ENCODE assay signal across 10 mouse cellular contexts in genomic region chr4:129081512-129081911, GRCm38 (mm10). TPM values are rescaled to one million over a fixed set of nuclear protein-coding genes. Genes with fewer than 3 reads are reported as not detected.
A peak's percentile ranks its signal among the peaks of the same experiment; 100 is the strongest.
DNase-seq lines count a peak whose midpoint lies in the region; ATAC-seq lines count a peak whose summit lies in the region.
"Had no signal": no experiment of that assay in that cellular context is flagged by ENCODE, and none has a peak within 500 bp of the region (broad histone marks: within the 10 kb centered on the region; RNA-seq: fewer than 3 reads in every experiment).

No protein-coding gene starts in this region.

- ATAC-seq in forebrain, embryonic 16.5 days, result peak; percentile 23; the same call in 1 of the 2 replicates
- ATAC-seq in forebrain, embryonic 12.5 days (ENCODE audit: low FRiP score), result no peak
- ATAC-seq in neural tube, embryonic 13.5 days (ENCODE audit: low read depth), result no peak
- ATAC-seq in midbrain, embryonic 13.5 days, result no peak

- H3K9me3 ChIP-seq in forebrain, embryonic 16.5 days (ENCODE audit: control insufficient read depth, low read length), result 0 out of 2 replicates have a peak, but pooled peaks cover 3% of the 10 kb centered on the region
- no peaks in the 10 kb centered on the region for H3K9me3 ChIP-seq in forebrain, embryonic 12.5 days
- no peaks in the 10 kb centered on the region for H3K9me3 ChIP-seq in neural tube, embryonic 13.5 days
- H3K9me3 ChIP-seq in midbrain, embryonic 13.5 days, result no peaks in the 10 kb centered on the region
- H3K9me3 ChIP-seq: limb, embryonic 12.5 days had no signal

- intact Hi-C loops in left cerebral cortex, postnatal 14 days (cut with DNase I), result no loop called here

- WGBS in forebrain, embryonic 16.5 days, result 64% methylated on average over 6 of the region's 6 CpGs
- 74% methylated on average over 6 of the region's 6 CpGs for WGBS in forebrain, embryonic 12.5 days
- 50% methylated on average over 6 of the region's 6 CpGs for WGBS in neural tube, embryonic 13.5 days
- 80% methylated on average over 6 of the region's 6 CpGs for WGBS in midbrain, embryonic 13.5 days

- peak; percentile 44 to 65 for DNase-seq in left cerebral cortex, postnatal 14 days (ENCODE audit: low spot score in 2 of 2)
- no peak for DNase-seq in left cerebral cortex, adult 11 months (ENCODE audit: low spot score)
- DNase-seq in brain, adult 2 months (ENCODE audit: low read depth, low spot score), result peak; percentile 84
- no peak for DNase-seq in spleen, postnatal 36 days (ENCODE audit: low spot score in 2 of 2)

- no peaks in the 10 kb centered on the region for H3K27me3 ChIP-seq in forebrain, embryonic 16.5 days (replicated peaks; ENCODE audit: control insufficient read depth, insufficient read depth, low read length)
- H3K27me3 ChIP-seq in forebrain, embryonic 12.5 days, result 0 out of 2 replicates have a peak, but pooled peaks cover 3% of the 10 kb centered on the region
- no peaks in the 10 kb centered on the region for H3K27me3 ChIP-seq in neural tube, embryonic 13.5 days
- no peaks in the 10 kb centered on the region for H3K27me3 ChIP-seq in midbrain, embryonic 13.5 days
- H3K27me3 ChIP-seq: limb, embryonic 12.5 days had no signal

- H3K9ac ChIP-seq in forebrain, embryonic 16.5 days (replicated peaks; ENCODE audit: low read depth, low read length), result no peak overlapping the region
- H3K9ac ChIP-seq in forebrain, embryonic 12.5 days, result no peak overlapping the region
- H3K9ac ChIP-seq in neural tube, embryonic 13.5 days, result 0 out of 2 replicates have a peak overlapping the region, but pooled peaks have one; percentile 19
- no peak overlapping the region for H3K9ac ChIP-seq in midbrain, embryonic 13.5 days (replicated peaks)
- H3K9ac ChIP-seq: limb, embryonic 12.5 days had no signal

- no peak overlapping the region for H3K27ac ChIP-seq in forebrain, embryonic 16.5 days (ENCODE audit: low read length)
- H3K27ac ChIP-seq in forebrain, embryonic 12.5 days, result no peak overlapping the region
- H3K27ac ChIP-seq in neural tube, embryonic 13.5 days (replicated peaks), result peak overlapping the region; percentile 46; the same call in 1 of the 2 replicates
- no peak overlapping the region for H3K27ac ChIP-seq in midbrain, embryonic 13.5 days
- H3K27ac ChIP-seq: limb, embryonic 12.5 days had no signal

- H3K36me3 ChIP-seq in forebrain, embryonic 16.5 days (ENCODE audit: control insufficient read depth, insufficient read depth), result peaks cover 39% of the 10 kb centered on the region
- H3K36me3 ChIP-seq in forebrain, embryonic 12.5 days (replicated peaks), result peaks cover 69% of the 10 kb centered on the region
- peaks cover 88% of the 10 kb centered on the region for H3K36me3 ChIP-seq in neural tube, embryonic 13.5 days
- H3K36me3 ChIP-seq in midbrain, embryonic 13.5 days, result peaks cover 80% of the 10 kb centered on the region

- no peak overlapping the region for H3K4me3 ChIP-seq in forebrain, embryonic 16.5 days (replicated peaks; ENCODE audit: low read length)
- H3K4me3 ChIP-seq in forebrain, embryonic 12.5 days (replicated peaks), result no peak overlapping the region
- no peak overlapping the region for H3K4me3 ChIP-seq in neural tube, embryonic 13.5 days
- no peak overlapping the region for H3K4me3 ChIP-seq in midbrain, embryonic 13.5 days (replicated peaks)
- H3K4me3 ChIP-seq: erythroblast, embryonic 14.5 days; limb, embryonic 12.5 days had no signal

- 0 out of 2 replicates have a peak, but pooled peaks cover 2% of the 10 kb centered on the region for H3K4me1 ChIP-seq in forebrain, embryonic 16.5 days (replicated peaks; ENCODE audit: control insufficient read depth, insufficient read depth, low read length)
- no peaks in the 10 kb centered on the region for H3K4me1 ChIP-seq in forebrain, embryonic 12.5 days
- H3K4me1 ChIP-seq in neural tube, embryonic 13.5 days (replicated peaks), result peaks cover 16% of the 10 kb centered on the region
- no peaks in the 10 kb centered on the region for H3K4me1 ChIP-seq in midbrain, embryonic 13.5 days (replicated peaks)
- H3K4me1 ChIP-seq: limb, embryonic 12.5 days had no signal

- no peak overlapping the region for H3K4me2 ChIP-seq in forebrain, embryonic 16.5 days (ENCODE audit: low read length)
- H3K4me2 ChIP-seq in forebrain, embryonic 12.5 days, result no peak overlapping the region
- no peak overlapping the region for H3K4me2 ChIP-seq in neural tube, embryonic 13.5 days
- no peak overlapping the region for H3K4me2 ChIP-seq in midbrain, embryonic 13.5 days (replicated peaks)
- H3K4me2 ChIP-seq: limb, embryonic 12.5 days had no signal

RNA-seq across cellular contexts. Expression of gene Rnf19b, which starts 23.4 kb away (rescaled TPM):
- 21.0 and 26.5 TPM in 2 replicates for polyA plus RNA-seq in forebrain, embryonic 16.5 days (2015; fragmentation: Nextera tagmentation; extraction: Ambion mirVana)
- 14.3 and 15.6 TPM in 2 replicates for polyA plus RNA-seq in forebrain, embryonic 12.5 days (2016; fragmentation: Nextera tagmentation; extraction: Ambion mirVana)
- total RNA-seq in left cerebral cortex, postnatal 14 days (2021), result 10 to 100 TPM; 60.8 to 63.5 TPM
- 22.4 and 25.7 TPM in 2 replicates for polyA plus RNA-seq in neural tube, embryonic 13.5 days (2015; fragmentation: Nextera tagmentation; extraction: Ambion mirVana)
- polyA plus RNA-seq in midbrain, embryonic 13.5 days (2015; fragmentation: Nextera tagmentation; extraction: Ambion mirVana), result 21.5 and 22.1 TPM in 2 replicates

RNA-seq across cellular contexts. Expression of gene Tmem54, which starts 23.8 kb away (rescaled TPM):
- polyA plus RNA-seq in forebrain, embryonic 16.5 days (2015; fragmentation: Nextera tagmentation; extraction: Ambion mirVana), result not detected in 2 replicates
- polyA plus RNA-seq in forebrain, embryonic 12.5 days (2016; fragmentation: Nextera tagmentation; extraction: Ambion mirVana), result 0.54 and 1.9 TPM in 2 replicates
- total RNA-seq in left cerebral cortex, postnatal 14 days (2021), result not detected
- polyA plus RNA-seq in neural tube, embryonic 13.5 days (2015; fragmentation: Nextera tagmentation; extraction: Ambion mirVana), result 0.39 TPM in 1 of 2 replicates, not detected in the other
- polyA plus RNA-seq in midbrain, embryonic 13.5 days (2015; fragmentation: Nextera tagmentation; extraction: Ambion mirVana), result not detected in 2 replicates
- polyA plus RNA-seq: erythroblast, embryonic 14.5 days had no signal

RNA-seq across cellular contexts. Expression of gene Hpca, which starts 40.3 kb away (rescaled TPM):
- 57.9 and 63.4 TPM in 2 replicates for polyA plus RNA-seq in forebrain, embryonic 16.5 days (2015; fragmentation: Nextera tagmentation; extraction: Ambion mirVana)
- polyA plus RNA-seq in forebrain, embryonic 12.5 days (2016; fragmentation: Nextera tagmentation; extraction: Ambion mirVana), result 6.0 and 6.4 TPM in 2 replicates
- total RNA-seq in left cerebral cortex, postnatal 14 days (2021), result 100 to 1,000 TPM; 562 to 615 TPM
- polyA plus RNA-seq in neural tube, embryonic 13.5 days (2015; fragmentation: Nextera tagmentation; extraction: Ambion mirVana), result 50.3 and 55.8 TPM in 2 replicates
- 17.1 and 17.9 TPM in 2 replicates for polyA plus RNA-seq in midbrain, embryonic 13.5 days (2015; fragmentation: Nextera tagmentation; extraction: Ambion mirVana)
- polyA plus RNA-seq: erythroblast, embryonic 14.5 days had no signal

RNA-seq across cellular contexts. Expression of gene Fndc5, which starts 55.3 kb away (rescaled TPM):
- polyA plus RNA-seq in forebrain, embryonic 16.5 days (2015; fragmentation: Nextera tagmentation; extraction: Ambion mirVana), result 2.5 and 2.8 TPM in 2 replicates
- 0.86 and 1.1 TPM in 2 replicates for polyA plus RNA-seq in forebrain, embryonic 12.5 days (2016; fragmentation: Nextera tagmentation; extraction: Ambion mirVana)
- total RNA-seq in left cerebral cortex, postnatal 14 days (2021), result 10 to 100 TPM; 57.5 to 59.2 TPM
- 24.4 and 24.5 TPM in 2 replicates for polyA plus RNA-seq in neural tube, embryonic 13.5 days (2015; fragmentation: Nextera tagmentation; extraction: Ambion mirVana)
- 1.9 and 2.0 TPM in 2 replicates for polyA plus RNA-seq in midbrain, embryonic 13.5 days (2015; fragmentation: Nextera tagmentation; extraction: Ambion mirVana)

Comparison
In these comparisons a context has a peak if more than half of its experiments do, and no peak if none do; other contexts are left out.
1. DNase-seq: peak in left cerebral cortex, postnatal 14 days (2 of 2) and brain, adult 2 months (single experiment); none in left cerebral cortex, adult 11 months (single experiment) and spleen, postnatal 36 days (0 of 2).